Mouse (Mus musculus) bone marrow macrophage, adult 2 months (primary cell): ENCODE data around the gene Stard8. TPM values are rescaled to one million over a fixed set of nuclear protein-coding genes. Genes with fewer than 3 reads are reported as not detected.
"Not testable (repeated sequence)": the region's sequence is repeated elsewhere in the genome, so short reads cannot be mapped to it uniquely, and the experiment has no call there.

ENCODE experiments used
- H3K27ac ChIP-seq: 2 replicates; pipeline ENCODE4 v1.5.1; 2012; ENCODE audit warnings: low read depth, low read length; ENCODE audit not compliant: insufficient read depth
- H3K4me1 ChIP-seq: 2 replicates; pipeline ENCODE4 v1.6.1; 2012; ENCODE audit warnings: low read length; ENCODE audit not compliant: control insufficient read depth, insufficient read depth
- H3K4me3 ChIP-seq: 2 replicates; pipeline ENCODE4 v1.5.1; 2012; ENCODE audit warnings: mild to moderate bottlenecking, low read length, moderate library complexity; ENCODE audit not compliant: insufficient read depth
- CTCF ChIP-seq: IDR thresholded peaks from 2 replicates; pipeline ENCODE4 v1.5.1; 2012; ENCODE audit warnings: low read depth, mild to moderate bottlenecking, low read length, moderate library complexity
- POLR2A ChIP-seq: IDR thresholded peaks from 2 replicates; pipeline ENCODE4 v1.6.1; 2012; ENCODE audit warnings: mild to moderate bottlenecking, low read depth, low read length, borderline replicate concordance
- polyA plus RNA-seq: library from polyadenylated mRNA; stranded (reverse); fragments of >200 nt; gene quantifications from 2 replicates; pipeline ENCODE4 v1.2.4, GENCODE M21; 2012; ENCODE audit not compliant: missing spikeins, insufficient read depth, insufficient read length

The Stard8 gene
- polyA plus RNA-seq, 1 experiment: 57.4 TPM

DNA sequence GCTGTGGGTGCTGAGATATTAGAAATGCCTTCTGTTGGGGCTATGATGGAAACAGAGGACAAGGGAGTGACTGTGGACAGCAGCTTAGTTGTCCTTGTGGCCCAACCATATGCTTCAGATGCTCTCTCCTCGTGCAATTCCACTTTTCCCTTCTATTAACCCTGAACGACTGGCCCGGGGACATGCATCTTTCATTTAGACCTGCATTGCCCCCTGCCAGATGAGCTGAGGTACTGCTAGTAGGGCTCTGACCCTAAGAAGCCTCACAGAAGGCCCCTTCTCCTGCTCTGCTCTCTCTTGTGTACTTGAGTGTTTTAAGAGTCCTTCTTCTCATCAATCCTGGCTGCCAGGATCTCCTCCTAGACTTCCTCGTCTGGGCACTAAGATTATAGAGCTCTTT, 56.1 kb downstream of the Stard8 start:
- Histone ChIP-seq H3K27ac (no peak overlapping the region), H3K4me1 (0 out of 2 replicates have a peak, but pooled peaks cover 2% of the 10 kb centered on the region), H3K4me3 (no peak overlapping the region)
- TF ChIP-seq POLR2A (no peak), CTCF (no peak)

GRCm38 (mm10) chrX:99065582-99065981, 62.5 kb downstream of the Stard8 start:
- TF ChIP-seq POLR2A (no peak), CTCF (no peak)
- H3K4me1 ChIP-seq: peaks cover 15% of the 10 kb centered on the region
- no peak overlapping the region for H3K4me3 ChIP-seq
- H3K27ac ChIP-seq: no peak overlapping the region

DNA sequence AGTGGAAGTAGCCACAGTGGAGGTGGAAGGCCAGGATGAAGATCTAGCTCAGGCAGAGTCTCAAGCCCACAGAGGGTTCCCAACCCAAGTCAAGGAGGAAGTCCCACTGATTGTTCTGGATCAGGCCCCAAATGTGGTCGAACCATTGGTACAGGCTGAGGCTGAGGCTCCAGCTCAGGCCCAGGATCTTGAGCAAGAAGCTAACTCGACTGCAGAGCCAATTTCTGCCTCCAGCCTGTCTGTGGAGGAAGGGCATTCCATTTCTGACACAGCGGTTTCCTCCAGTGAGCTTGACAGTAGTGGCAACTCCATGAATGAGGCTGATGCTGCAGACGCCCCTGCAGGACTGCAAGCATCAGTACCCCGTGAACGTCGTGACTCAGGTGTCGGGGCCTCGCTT, 63.5 kb downstream of the Stard8 start:
- TF ChIP-seq CTCF (no peak), POLR2A (no peak)
- Histone ChIP-seq H3K27ac (no peak overlapping the region), H3K4me3 (no peak overlapping the region), H3K4me1 (peaks cover 15% of the 10 kb centered on the region)

DNA sequence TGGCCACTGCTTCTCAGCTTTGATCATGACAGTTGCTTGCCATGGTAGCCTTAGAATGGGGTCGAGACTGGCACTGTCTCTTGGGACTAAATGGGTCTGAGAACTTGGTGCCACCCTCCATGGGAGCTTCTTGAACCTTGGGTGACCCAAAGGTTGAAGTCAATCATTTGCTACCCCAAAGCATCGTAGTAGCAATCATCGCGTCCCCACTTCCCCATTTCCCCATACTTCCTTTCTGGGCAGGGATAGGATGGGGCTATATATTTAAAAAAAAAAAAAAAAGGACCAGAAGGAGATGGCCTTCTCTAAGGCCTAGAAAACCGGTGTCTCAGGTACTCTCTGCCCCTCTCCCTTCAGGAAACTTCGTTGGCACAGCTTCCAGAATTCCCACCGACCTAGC, 64.2 kb downstream of the Stard8 start:
- TF ChIP-seq POLR2A (no peak), CTCF (no peak)
- Histone ChIP-seq H3K4me3 (no peak overlapping the region), H3K27ac (no peak overlapping the region), H3K4me1 (peaks cover 15% of the 10 kb centered on the region)

GRCm38 (mm10) chrX:99067671-99068151, 64.7 kb downstream of the Stard8 start:
- peaks cover 15% of the 10 kb centered on the region for H3K4me1 ChIP-seq
- H3K27ac ChIP-seq: no peak overlapping the region
- TF ChIP-seq CTCF (no peak), POLR2A (no peak)
- H3K4me3 ChIP-seq: no peak overlapping the region

DNA sequence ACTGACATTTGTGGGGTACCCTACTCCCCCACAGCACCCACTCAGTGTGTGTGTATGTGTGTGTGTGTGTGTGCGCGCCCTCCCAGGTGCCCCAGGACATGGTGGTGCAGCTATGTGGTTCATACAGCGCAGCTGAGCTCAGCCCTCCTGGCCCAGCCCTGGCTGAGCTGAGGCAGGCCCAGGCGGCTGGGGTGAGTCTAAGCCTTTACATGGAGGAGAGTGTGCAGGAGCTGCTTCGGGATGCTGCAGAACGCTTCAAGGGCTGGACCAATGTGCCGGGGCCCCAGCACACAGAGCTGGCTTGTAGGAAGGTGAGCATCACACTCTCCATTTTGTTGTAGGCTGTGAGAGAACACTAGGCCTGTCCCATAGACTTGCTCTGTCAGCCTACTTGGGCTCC, 68.1 kb downstream of the Stard8 start:
- no peak overlapping the region for H3K4me3 ChIP-seq
- H3K4me1 ChIP-seq: peaks cover 13% of the 10 kb centered on the region
- H3K27ac ChIP-seq: no peak overlapping the region
- no peak for TF ChIP-seq POLR2A
- TF ChIP-seq CTCF: no peak

DNA sequence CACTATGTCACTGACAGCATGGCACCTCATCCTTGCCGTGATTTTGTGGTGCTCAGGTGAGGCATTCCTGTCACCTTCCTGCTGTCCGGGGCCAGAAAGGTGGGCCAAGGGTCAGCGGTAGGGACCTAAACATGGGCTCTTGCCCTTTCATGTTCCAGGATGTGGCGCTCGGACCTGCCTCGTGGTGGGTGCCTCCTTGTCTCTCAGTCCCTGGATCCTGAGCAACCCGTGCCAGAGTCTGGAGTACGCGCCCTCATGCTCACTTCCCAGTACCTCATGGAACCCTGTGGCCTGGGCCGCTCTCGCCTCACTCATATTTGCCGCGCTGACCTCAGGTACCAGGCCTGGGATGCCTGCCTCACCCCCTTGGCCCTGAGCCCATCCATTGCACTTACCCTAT, 69.5 kb downstream of the Stard8 start:
- TF ChIP-seq CTCF (no peak), POLR2A (no peak)

GRCm38 (mm10) chrX:99075111-99075510, 72.1 kb downstream of the Stard8 start:
- TF ChIP-seq CTCF (no peak), POLR2A (no peak)
- Histone ChIP-seq H3K27ac (no peak overlapping the region), H3K4me1 (no peaks in the 10 kb centered on the region), H3K4me3 (no peak overlapping the region)

More for the DNA sequence above, 69.5 kb downstream of the Stard8 start:
- H3K4me3 ChIP-seq: no peak overlapping the region
- peaks cover under 1% of the 10 kb centered on the region for H3K4me1 ChIP-seq
- no peak overlapping the region for H3K27ac ChIP-seq

GRCm38 (mm10) chrX:99076460-99076859, 73.4 kb downstream of the Stard8 start:
- H3K27ac ChIP-seq: no peak overlapping the region
- H3K4me3 ChIP-seq: no peak overlapping the region
- no peaks in the 10 kb centered on the region for H3K4me1 ChIP-seq
- TF ChIP-seq POLR2A (no peak), CTCF (no peak)

DNA sequence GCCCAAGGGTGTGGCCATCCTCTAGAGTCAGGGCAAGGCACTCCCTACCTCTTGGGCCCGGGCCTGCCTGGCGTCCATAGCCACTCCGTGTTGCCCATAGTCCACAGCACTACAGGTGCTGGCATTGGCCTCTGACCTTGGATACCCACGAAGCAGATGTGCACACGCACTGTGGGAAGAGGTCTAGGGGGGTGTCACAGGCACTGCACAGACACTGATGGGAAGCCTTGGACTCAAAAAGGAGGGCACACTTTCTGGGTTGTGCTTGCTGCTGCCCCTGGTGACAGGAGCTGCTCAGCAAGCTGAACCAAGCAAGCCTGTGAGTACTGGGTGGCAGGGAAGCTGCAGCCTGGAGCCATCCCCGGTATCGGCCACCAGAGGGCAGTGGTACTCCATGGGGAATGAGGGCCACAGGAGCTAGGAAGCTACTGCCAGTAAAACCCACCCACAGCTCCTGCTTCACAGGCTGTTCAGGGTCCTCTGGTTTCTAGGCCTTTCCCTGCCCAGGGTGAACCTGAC, 75.4 kb downstream of the Stard8 start:
- H3K27ac ChIP-seq, H3K4me1 ChIP-seq: not testable (repeated sequence)

GRCm38 (mm10) chrX:99092704-99093103, 89.7 kb downstream of the Stard8 start:
- no peak overlapping the region for H3K4me3 ChIP-seq
- H3K4me1 ChIP-seq: peaks cover 6% of the 10 kb centered on the region; the same call in 1 of the 2 replicates
- no peak overlapping the region for H3K27ac ChIP-seq
- no peak for TF ChIP-seq CTCF

More for the DNA sequence above, 75.4 kb downstream of the Stard8 start:
- not testable (repeated sequence) for H3K4me3 ChIP-seq

DNA sequence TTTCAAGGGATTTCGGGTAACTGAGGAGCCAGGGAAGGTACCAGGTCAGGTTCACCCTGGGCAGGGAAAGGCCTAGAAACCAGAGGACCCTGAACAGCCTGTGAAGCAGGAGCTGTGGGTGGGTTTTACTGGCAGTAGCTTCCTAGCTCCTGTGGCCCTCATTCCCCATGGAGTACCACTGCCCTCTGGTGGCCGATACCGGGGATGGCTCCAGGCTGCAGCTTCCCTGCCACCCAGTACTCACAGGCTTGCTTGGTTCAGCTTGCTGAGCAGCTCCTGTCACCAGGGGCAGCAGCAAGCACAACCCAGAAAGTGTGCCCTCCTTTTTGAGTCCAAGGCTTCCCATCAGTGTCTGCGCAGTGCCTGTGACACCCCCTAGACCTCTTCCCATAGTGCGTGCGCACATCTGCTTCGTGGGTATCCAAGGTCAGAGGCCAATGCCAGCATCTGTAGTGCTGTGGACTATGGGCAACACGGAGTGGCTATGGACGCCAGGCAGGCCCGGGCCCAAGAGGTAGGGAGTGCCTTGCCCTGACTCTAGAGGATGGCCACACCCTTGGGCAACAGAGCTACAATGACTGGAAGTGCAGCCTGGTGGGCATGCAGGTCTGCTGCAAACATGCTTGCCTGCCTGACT, 108.2 kb downstream of the Stard8 start:
- not testable (repeated sequence) for H3K4me1 ChIP-seq, H3K4me3 ChIP-seq, H3K27ac ChIP-seq
